Mouse (Mus musculus) heart, embryonic 11.5 days (tissue): Measurements from ENCODE around the gene Rnh1. TPM values are rescaled to one million over a fixed set of nuclear protein-coding genes. Genes with fewer than 3 reads are reported as not detected.
A peak's percentile ranks its signal among the peaks of the same experiment; 100 is the strongest.

Experiments
- ATAC-seq: fragments of 200-750 bp; cut with Nextera tagmentation; replicated peaks from 2 replicates; pipeline ENCODE4 v1.8.0; 2017; ENCODE audit warnings: moderate library complexity; ENCODE audit not compliant: insufficient number of reproducible peaks, low FRiP score, low TSS enrichment
- H3K27ac ChIP-seq: fragments of 300-500 bp; sonication (generic); 2 replicates; pipeline ENCODE4 v1.5.1; 2014; ENCODE audit warnings: mild to moderate bottlenecking, low read depth, low read length
- H3K27me3 ChIP-seq: fragments of 300-500 bp; sonication (generic); 2 replicates; pipeline ENCODE4 v1.6.1; 2014; ENCODE audit warnings: mild to moderate bottlenecking, low read length, mixed read lengths; ENCODE audit not compliant: control insufficient read depth, insufficient read depth
- H3K36me3 ChIP-seq: fragments of 300-500 bp; sonication (generic); 2 replicates; pipeline ENCODE4 v1.6.1; 2014; ENCODE audit warnings: mild to moderate bottlenecking, low read length, moderate library complexity, mixed read lengths; ENCODE audit not compliant: control insufficient read depth, insufficient read depth
- H3K4me1 ChIP-seq: fragments of 300-500 bp; sonication (generic); 2 replicates; pipeline ENCODE4 v1.6.1; 2014; ENCODE audit warnings: low read length; ENCODE audit not compliant: control insufficient read depth, insufficient read depth
- H3K4me2 ChIP-seq: fragments of 300-500 bp; sonication (generic); 2 replicates; pipeline ENCODE4 v1.6.1; 2014; ENCODE audit warnings: mild to moderate bottlenecking, moderate library complexity
- H3K4me3 ChIP-seq: fragments of 300-500 bp; sonication (generic); 2 replicates; pipeline ENCODE4 v1.5.1; 2014; ENCODE audit warnings: low read depth, low read length
- H3K9ac ChIP-seq: fragments of 300-500 bp; sonication (generic); 2 replicates; pipeline ENCODE4 v1.6.1; 2014; ENCODE audit warnings: mild to moderate bottlenecking, low read depth, low read length, moderate library complexity
- H3K9me3 ChIP-seq: fragments of 300-500 bp; sonication (generic); replicated peaks from 2 replicates; pipeline ENCODE4 v1.6.1; 2016; ENCODE audit warnings: low read length; ENCODE audit not compliant: control insufficient read depth
- WGBS: fragments of 180-500 bp; shearing (Covaris S2); extraction: QIAGEN DNeasy Blood & Tissue Kit; methylation state at CpG from one replicate; pipeline ENCODE4 v1.1.7; 2014; ENCODE audit not compliant: insufficient replicate concordance; 5-methylcytosine and 5-hydroxymethylcytosine counted together
- microRNA counts: library from miRNA; unstranded; fragments of <30 nt; microRNA quantifications from one replicate; lab custom pipeline; 2015
- microRNA-seq: library from miRNA; unstranded; fragments of <30 nt; microRNA quantifications from one replicate; pipeline ENCODE4, GENCODE M21; 2016; ENCODE audit warnings: borderline number of aligned reads
- polyA plus RNA-seq: library from polyadenylated mRNA; unstranded; fragments of >200 nt; fragmentation: Nextera tagmentation; extraction: Ambion mirVana; gene quantifications from 2 replicates; pipeline ENCODE4 v1.2.1, GENCODE M21; 2014

The Rnh1 gene
- polyA plus RNA-seq, 1 experiment from 2014 or later = 95.3 TPM

- no peaks in the 10 kb centered on the region for H3K4me1 ChIP-seq
These were observed 50.4 kb downstream of the Rnh1 start, which contains the start of gene Ptdss2 for GRCm38 (mm10) chr7:141122245-141122644. Ptdss2 (plus strand) TSS chr7:141122382.

GRCm38 (mm10) chr7:141121051-141121531 lies 51.6 kb downstream of the Rnh1 start:
- H3K36me3 ChIP-seq = no peaks in the 10 kb centered on the region
- no peaks in the 10 kb centered on the region for H3K4me1 ChIP-seq
- H3K27ac ChIP-seq = no peak overlapping the region
- no peaks in the 10 kb centered on the region for H3K9me3 ChIP-seq
- H3K4me2 ChIP-seq = no peak overlapping the region
- no peak for ATAC-seq
- peaks cover 20% of the 10 kb centered on the region for H3K27me3 ChIP-seq
- H3K4me3 ChIP-seq = no peak overlapping the region
- WGBS = 76% methylated on average over 5 of the region's 5 CpGs
- no peak overlapping the region for H3K9ac ChIP-seq

More at GRCm38 (mm10) chr7:141122245-141122644, 50.4 kb downstream of the Rnh1 start, which contains the start of gene Ptdss2:
- Histone ChIP-seq H3K36me3 (no peaks in the 10 kb centered on the region), H3K4me2 (peak within 1 kb of the TSS; percentile 73), H3K27ac (peak within 1 kb of the TSS; percentile 93), H3K9me3 (no peaks in the 10 kb centered on the region), H3K9ac (peak within 1 kb of the TSS; percentile 79), H3K4me3 (peak within 1 kb of the TSS; percentile 60), H3K27me3 (peaks cover 9% of the 10 kb centered on the region)
- ATAC-seq = no peak
- WGBS = 37% methylated on average over 14 of the region's 14 CpGs

GRCm38 (mm10) chr7:141120605-141121004 lies 52.1 kb downstream of the Rnh1 start:
- no peak overlapping the region for H3K4me3 ChIP-seq
- no peaks in the 10 kb centered on the region for H3K36me3 ChIP-seq
- H3K4me2 ChIP-seq = no peak overlapping the region
- no peak overlapping the region for H3K27ac ChIP-seq
- peaks cover 20% of the 10 kb centered on the region for H3K27me3 ChIP-seq
- 82% methylated on average over 3 of the region's 3 CpGs for WGBS
- H3K9ac ChIP-seq = no peak overlapping the region
- no peaks in the 10 kb centered on the region for H3K9me3 ChIP-seq
- no peak for ATAC-seq
- H3K4me1 ChIP-seq = no peaks in the 10 kb centered on the region

DNA sequence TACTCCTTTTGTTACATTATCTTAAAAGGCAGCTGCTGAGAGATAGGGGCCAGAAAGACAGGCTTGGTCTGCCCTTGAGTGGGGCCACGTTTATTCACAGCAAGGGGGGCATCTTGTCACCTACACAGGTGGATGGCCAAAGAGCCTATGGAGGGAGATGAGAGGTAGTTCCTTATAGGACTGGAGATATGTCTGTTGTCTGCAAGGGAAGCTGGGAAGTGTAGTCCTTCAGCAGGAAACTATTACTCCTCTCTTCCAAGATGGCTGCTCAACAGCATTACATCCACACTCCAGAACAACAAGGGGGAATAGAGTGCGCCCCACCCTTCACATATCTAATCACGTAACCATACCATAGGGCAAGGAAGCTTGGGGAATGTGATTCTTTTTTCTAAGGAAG lies 53.2 kb downstream of the Rnh1 start:
- H3K36me3 ChIP-seq = no peaks in the 10 kb centered on the region
- H3K4me3 ChIP-seq = no peak overlapping the region
- no peak for ATAC-seq
- no peak overlapping the region for H3K9ac ChIP-seq
- H3K4me1 ChIP-seq = no peaks in the 10 kb centered on the region
- no peak overlapping the region for H3K4me2 ChIP-seq
- no peaks in the 10 kb centered on the region for H3K9me3 ChIP-seq
- H3K27me3 ChIP-seq = peaks cover 20% of the 10 kb centered on the region
- WGBS = 62% methylated on average over 3 of the region's 3 CpGs
- H3K27ac ChIP-seq = no peak overlapping the region

DNA sequence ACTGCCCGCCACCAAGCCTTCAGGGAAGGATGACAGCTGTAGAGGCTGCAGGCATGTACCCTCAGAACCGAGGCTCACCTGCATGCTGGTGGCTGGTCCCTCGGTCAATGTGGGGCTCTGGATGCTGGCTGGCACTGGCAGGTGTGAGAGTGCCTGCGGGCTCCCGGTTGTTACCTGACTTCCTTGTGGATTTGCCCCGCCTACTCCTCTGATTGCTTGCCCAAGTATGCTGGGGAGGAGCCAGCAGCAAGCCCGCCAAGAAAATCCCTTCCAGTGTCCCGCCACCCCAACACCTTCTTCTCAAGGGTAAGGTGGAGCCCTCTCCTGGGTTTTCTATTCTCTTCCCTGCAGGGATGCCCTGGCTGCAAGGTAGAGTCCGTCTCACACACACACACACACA lies 55.0 kb downstream of the Rnh1 start, which contains the start of gene Ano9:
Gene Ano9, minus strand, starts transcription at position 171 of the 400 bp plus-strand sequence.
- Histone ChIP-seq H3K4me2 (peak within 1 kb of the TSS; percentile 31), H3K4me1 (no peaks in the 10 kb centered on the region), H3K9me3 (no peaks in the 10 kb centered on the region), H3K27ac (no peak within 1 kb of the TSS), H3K4me3 (no peak within 1 kb of the TSS), H3K27me3 (peaks cover 20% of the 10 kb centered on the region), H3K36me3 (no peaks in the 10 kb centered on the region), H3K9ac (no peak within 1 kb of the TSS)
- 16% methylated on average over 9 of the region's 9 CpGs for WGBS
- no peak for ATAC-seq

DNA sequence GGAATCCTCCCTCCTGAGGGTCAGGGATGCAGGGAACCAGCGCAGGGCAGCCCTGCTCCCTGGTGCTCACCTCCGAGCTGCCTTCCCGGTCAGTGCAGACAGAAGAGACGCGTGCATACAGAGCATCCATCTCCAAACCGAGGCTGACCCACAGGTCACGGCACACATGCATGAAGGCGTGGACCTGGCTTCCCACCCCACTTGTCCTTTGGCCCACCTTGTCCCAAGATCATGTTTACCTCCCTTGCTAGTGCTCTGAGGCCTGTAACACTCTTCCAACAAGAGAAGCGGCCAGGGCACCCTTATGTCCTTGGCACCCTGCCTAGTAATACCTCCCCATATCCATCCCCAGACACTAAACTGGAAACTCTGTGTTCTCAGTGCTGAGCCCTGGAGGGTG lies 56.8 kb downstream of the Rnh1 start:
- 85% methylated on average over 9 of the region's 9 CpGs for WGBS

More for the DNA sequence above, 56.8 kb downstream of the Rnh1 start:
- H3K9me3 ChIP-seq = no peaks in the 10 kb centered on the region
- H3K4me1 ChIP-seq = no peaks in the 10 kb centered on the region
- H3K4me2 ChIP-seq = no peak overlapping the region
- no peak overlapping the region for H3K9ac ChIP-seq
- peaks cover 20% of the 10 kb centered on the region for H3K27me3 ChIP-seq
- no peaks in the 10 kb centered on the region for H3K36me3 ChIP-seq
- no peak for ATAC-seq
- no peak overlapping the region for H3K4me3 ChIP-seq
- H3K27ac ChIP-seq = no peak overlapping the region

MicroRNAs encoded within 50 kb of the gene (microRNA counts, 519-probe panel; counts per million panel counts)
- 5,928 counts per million, percentile 71 among the panel's probes with 10 or more counts for microRNA mmu-miR-210 (lab: Ali Mortazavi, UCI)

Small RNAs within 50 kb of the gene (microRNA-seq; reads per million reads assigned to microRNA genes)
- 1,356 reads per million, percentile 86 among the genes with 10 or more reads in this experiment for gene Mir210

Other genes with a start within 250 kb of the Rnh1 start
- gene Pgghg, start 231.5 kb downstream of the Rnh1 start, polyA plus RNA-seq = 11.1 and 12.0 TPM in 2 replicates
- 0.34 TPM in 1 of 2 replicates, not detected in the other for gene Ifitm5, start 222.6 kb downstream of the Rnh1 start, polyA plus RNA-seq
- 0.46 TPM in 1 of 2 replicates, not detected in the other for gene Gm45717, start 216.9 kb downstream of the Rnh1 start, polyA plus RNA-seq
- 420 and 429 TPM in 2 replicates for gene Ifitm2, start 216.9 kb downstream of the Rnh1 start, polyA plus RNA-seq
- gene Ifitm1, start 205.6 kb downstream of the Rnh1 start, polyA plus RNA-seq = 4.8 and 7.6 TPM in 2 replicates
- gene Ifitm3, start 162.1 kb downstream of the Rnh1 start, polyA plus RNA-seq = 32.5 and 36.2 TPM in 2 replicates
- gene Ifitm6, start 154.9 kb downstream of the Rnh1 start, polyA plus RNA-seq = 0.26 TPM in 1 of 2 replicates, not detected in the other
- not detected in 2 replicates for gene Gm17387, start 143.7 kb downstream of the Rnh1 start, polyA plus RNA-seq
- 1.4 and 2.6 TPM in 2 replicates for gene B4galnt4, start 111.8 kb downstream of the Rnh1 start, polyA plus RNA-seq
- 0.67 and 0.68 TPM in 2 replicates for gene Pkp3, start 94.6 kb downstream of the Rnh1 start, polyA plus RNA-seq
- 2.3 and 3.0 TPM in 2 replicates for gene Sigirr, start 72.3 kb downstream of the Rnh1 start, polyA plus RNA-seq
- 0.31 TPM in 1 of 2 replicates, not detected in the other for gene Ano9, start 55.1 kb downstream of the Rnh1 start, polyA plus RNA-seq
- 65.0 and 71.2 TPM in 2 replicates for gene Ptdss2, start 50.5 kb downstream of the Rnh1 start, polyA plus RNA-seq
- gene Hras, start 21.1 kb upstream of the Rnh1 start, polyA plus RNA-seq = 73.1 and 80.9 TPM in 2 replicates
- gene Lrrc56, start 21.3 kb upstream of the Rnh1 start, polyA plus RNA-seq = 1.6 TPM in 2 replicates
- 0.46 and 0.99 TPM in 2 replicates for gene Lmntd2, start 41.2 kb upstream of the Rnh1 start, polyA plus RNA-seq
- 14.3 and 17.5 TPM in 2 replicates for gene Rassf7, start 43.0 kb upstream of the Rnh1 start, polyA plus RNA-seq
- 50.2 and 51.1 TPM in 2 replicates for gene Phrf1, start 55.9 kb upstream of the Rnh1 start, polyA plus RNA-seq
- gene Irf7, start 93.6 kb upstream of the Rnh1 start, polyA plus RNA-seq = 0.99 and 1.2 TPM in 2 replicates
- gene Cdhr5, start 103.9 kb upstream of the Rnh1 start, polyA plus RNA-seq = not detected in 2 replicates
- 2.2 and 3.0 TPM in 2 replicates for gene Sct, start 106.3 kb upstream of the Rnh1 start, polyA plus RNA-seq
- 0.10 and 0.17 TPM in 2 replicates for gene Drd4, start 119.1 kb upstream of the Rnh1 start, polyA plus RNA-seq
- gene Deaf1, start 154.8 kb upstream of the Rnh1 start, polyA plus RNA-seq = 40.2 and 42.5 TPM in 2 replicates
- 17.9 and 23.6 TPM in 2 replicates for gene Tmem80, start 154.9 kb upstream of the Rnh1 start, polyA plus RNA-seq
- 0.51 and 0.82 TPM in 2 replicates for gene Eps8l2, start 166.0 kb upstream of the Rnh1 start, polyA plus RNA-seq
- gene Taldo1, start 219.3 kb upstream of the Rnh1 start, polyA plus RNA-seq = 288 and 291 TPM in 2 replicates
- 29.3 and 32.2 TPM in 2 replicates for gene Gatd1, start 241.3 kb upstream of the Rnh1 start, polyA plus RNA-seq